Mouse (Mus musculus) kidney, postnatal 25 days (tissue): Measurements from ENCODE around the gene Amacr.
"Not testable (repeated sequence)": the region's sequence is repeated elsewhere in the genome, so short reads cannot be mapped to it uniquely, and the experiment has no call there.

Experiments used
- DNase-seq, 2 experiments: peaks; one replicate each; pipeline ENCODE4 v3.0.0; 2021; ENCODE audit warnings: mixed read lengths in 2 of 2

The Amacr gene

DNA sequence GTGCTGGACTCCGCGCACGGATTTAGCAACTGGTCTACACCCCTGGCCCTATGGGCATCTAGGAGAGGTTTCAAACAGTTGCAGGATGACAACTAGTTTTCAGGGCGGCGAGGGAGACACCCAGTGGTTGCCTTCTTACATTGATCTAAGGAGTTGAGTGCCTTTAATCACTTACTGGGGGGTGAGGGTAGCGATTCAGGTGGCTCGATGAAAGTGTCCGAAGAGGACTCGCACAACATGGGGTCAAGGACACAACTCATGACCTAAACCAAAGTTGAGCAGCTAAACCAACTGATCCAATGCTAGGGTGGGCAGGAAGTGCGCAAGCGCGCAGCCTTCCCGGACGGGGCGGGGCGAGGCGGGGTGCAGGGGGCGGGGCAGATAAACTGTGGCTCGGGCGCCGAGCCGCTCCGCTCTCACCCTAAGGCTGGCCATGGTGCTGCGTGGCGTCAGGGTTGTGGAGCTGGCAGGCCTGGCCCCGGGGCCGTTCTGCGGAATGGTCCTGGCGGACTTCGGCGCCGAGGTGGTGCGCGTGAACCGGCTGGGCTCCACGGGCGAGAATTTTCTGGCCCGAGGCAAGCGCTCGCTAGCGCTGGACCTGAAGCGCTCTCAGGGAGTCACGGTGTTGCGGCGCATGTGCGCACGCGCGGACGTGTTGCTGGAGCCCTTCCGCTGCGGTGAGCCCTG, at the start of gene Amacr:
Amacr (plus strand) TSS at position 380 of the 687 bp plus-strand sequence.
- DNase-seq, result peak; percentile 89 to 94

DNA sequence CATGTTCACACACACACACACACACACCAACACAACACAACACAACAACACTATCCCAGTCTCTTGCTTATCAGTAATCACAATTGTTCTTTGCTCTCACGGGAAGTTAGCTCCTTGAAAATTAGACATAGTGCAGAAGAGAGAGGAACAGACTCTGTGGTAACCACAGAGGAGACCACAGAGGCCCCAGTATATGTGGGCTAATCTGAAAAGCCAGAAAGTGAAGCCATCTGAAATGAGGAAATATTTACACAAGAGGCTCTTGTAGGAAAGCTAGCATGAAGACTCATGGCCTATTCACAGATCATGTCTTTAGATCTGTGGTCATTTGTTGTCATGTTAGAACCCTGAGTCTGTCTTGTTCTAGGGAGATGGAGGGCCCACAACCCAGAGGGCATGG, 47.6 kb upstream of the Amacr start:
- no peak for DNase-seq

DNA sequence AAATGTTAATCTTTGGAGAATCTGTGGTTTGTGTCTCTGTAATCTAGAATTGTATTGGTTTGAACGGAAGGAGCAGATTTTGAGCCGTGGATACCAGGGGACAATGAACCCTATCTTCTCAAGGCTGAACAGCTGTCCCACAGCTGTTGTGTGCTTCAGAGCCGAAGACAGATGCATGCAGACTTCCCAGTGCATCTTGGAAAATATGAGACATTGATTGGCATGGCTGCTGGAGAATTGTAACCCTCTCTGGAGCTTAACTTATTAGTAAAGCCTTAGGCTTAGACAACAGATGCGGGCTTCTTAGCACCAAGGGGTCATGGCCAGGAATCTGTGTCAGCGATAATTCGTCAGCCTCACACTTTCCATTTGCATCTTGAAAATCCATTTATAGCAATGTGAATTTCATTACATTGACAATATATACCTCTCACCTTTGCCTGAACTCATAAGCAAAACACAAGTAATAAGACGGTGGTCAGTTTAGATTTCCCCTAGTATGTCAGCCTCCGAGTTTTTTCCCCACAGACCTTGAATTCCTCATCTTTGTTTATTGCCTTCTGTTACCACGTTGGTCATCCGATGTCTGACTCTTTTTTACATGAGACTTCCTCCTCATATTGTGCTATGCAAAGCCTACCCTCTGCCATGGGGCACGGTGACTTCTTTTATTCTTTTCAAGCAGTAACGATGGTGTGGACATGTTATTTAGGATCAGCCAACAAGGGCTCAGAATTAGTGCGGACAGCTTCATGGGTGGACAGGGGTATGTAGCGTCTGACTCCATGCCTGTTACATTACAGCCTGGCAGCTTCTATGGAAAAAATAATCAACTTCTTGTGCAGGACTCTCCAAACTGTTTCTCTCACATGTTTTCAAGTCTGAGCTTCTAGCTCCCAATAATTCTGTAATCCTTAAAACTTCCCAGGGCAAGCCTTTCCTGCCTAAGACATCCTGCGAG, 41.1 kb upstream of the Amacr start:
- DNase-seq, result no peak

DNA sequence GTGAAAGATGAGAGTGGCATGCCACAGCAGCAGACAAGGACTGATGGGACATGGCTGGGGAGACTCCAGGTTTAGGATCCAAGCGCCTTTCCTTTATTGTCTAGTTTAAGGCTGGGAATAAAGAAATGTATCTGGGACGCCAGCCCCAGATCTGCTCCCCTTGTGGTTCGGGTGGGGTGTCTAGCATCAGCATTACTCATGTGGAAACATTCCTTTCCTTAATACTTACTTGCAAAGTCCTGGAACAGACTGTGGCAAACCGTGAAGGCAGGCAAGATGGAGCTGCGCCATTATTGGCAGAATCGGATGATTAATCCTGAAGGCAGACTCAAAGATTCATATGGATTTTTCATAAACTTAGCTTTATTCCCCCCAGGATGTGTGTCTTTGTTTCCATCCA, 39.7 kb upstream of the Amacr start:
- no peak for DNase-seq

DNA sequence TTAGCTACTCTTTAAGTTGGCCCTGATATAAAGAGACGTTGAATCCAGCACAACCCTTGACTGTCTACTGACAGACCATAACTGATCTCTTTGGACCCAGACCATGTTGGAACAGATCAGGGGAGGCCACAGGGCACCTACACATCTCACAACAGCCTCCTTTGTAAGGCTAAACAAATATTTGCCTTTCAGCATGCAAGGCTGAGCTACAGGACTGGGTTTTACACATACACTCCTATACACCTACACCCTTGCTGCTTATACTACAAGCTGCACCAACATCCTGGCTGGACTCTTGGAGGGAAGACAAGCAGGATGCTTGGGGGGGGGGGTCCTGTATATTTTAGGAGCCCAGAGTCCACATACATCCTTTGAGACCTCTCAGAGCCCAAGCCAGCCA, 33.7 kb upstream of the Amacr start:
- DNase-seq, result no peak

DNA sequence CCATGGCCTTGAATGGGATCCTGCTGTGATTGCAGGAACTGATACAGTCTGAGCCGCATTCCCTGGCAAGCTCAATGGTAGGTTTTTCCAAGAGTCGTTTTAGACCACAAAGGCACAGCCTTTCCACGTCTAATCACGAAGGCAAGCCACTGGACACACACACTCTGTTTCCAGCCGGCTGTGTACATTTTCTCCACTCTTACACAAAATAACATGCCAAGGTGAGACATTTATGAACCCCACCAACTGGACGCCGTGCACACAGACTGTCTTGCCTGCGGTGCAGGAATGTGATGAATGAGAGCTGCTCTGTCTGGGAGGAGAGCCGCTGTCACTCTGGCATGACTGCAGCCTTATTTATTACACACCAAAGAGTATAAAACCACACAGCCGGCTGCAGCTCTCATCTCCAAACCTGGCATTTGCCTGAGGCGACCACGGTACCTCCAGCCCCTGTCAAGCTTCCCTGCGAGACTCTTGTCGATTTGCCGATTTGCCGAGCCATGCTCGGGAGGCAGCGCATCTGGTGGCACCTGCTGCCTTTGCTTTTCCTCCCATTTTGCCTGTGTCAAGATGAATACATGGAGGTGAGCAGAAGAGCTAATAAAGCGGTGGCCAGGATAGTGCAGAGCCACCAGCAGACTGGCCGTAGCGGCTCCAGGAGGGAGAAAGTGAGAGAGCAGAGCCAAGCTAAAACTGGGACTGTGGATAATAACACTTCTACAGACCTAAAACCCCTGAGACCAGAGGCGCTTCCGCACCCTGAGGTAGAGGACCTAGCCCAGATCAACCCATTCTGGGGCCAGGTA, 29.4 kb upstream of the Amacr start, which contains the start of gene C1qtnf3:
C1qtnf3 (plus strand) TSS at position 382 of the 809 bp plus-strand sequence.
- DNase-seq, result peak; percentile 32 to 41

DNA sequence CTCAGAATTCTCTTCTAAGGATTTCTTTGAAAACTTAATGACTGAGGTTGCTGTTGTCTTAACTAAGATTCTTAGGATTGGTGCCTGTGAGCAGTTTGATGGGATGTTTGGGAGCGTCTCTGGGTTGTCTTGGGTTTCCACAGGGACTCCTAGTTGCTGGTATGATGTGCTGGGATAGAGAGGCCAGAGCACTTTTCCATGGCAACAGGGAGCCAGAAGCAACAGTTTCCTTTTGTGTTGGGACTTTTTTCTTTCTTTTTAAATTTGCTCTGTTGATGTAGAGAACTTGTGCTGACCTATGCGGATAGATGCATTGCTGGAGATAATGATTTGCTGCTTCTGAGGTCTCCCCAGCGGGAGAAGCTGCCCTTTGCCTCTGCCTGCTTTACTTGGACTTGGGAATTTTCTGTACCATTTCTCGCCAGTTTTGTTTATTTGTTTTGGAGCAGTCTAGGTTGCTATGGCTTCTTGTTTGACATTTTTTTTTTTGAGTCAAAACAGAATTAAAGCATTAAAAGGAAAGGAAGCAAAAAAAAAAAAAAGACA, 28.7 kb upstream of the Amacr start:
- DNase-seq, result peak; percentile 31 to 72

DNA sequence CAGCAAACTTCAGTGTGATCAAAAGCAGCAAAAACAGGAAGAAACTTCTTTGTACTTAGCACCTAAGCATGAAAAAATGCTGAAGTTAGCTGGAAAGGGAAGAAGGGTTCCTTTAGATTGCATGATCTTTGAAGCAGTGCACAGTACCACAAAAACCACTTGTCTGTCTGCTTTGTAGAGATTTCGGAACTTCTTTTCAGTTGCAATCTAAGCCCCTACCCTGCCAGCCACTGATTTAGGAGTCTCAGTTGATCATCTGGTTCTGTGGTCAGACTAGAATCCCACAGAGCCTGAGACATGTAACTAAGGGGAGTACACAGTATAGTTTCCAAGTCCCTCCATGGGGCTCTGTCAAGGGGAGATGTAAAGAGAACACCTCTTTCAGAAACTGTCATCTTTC, 28.1 kb upstream of the Amacr start:
- DNase-seq, result no peak

DNA sequence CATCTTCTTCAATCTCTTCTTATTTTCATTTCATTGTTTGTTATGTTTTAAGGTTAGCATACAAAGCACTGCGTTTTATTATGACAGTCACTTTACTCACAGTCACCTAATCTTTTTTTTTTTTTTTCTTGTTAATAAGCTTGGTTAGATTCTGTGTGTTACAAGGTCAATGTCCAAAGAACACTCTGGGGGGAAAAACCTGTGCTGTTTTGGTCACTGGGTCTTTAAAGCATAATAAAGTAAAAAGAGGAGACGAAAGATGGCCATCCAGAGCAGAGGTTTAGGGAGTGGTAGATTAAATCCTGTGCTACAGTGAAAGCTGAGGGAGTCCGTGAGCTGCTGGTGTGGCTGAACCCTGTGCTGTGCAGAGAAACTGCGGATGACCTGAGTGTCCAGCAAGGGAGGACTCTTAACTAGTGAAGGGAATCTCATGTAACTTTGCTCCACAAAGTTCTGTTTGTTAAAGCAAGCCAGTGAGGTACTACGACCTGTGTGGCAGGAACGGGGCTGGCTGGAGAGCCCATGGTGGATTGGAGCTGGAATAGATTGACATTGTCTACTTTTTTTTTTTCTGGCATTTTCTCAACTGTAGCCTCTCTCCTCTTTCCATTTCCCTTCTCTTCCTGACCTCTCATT, 27.1 kb upstream of the Amacr start:
- peak; percentile 23 to 43 for DNase-seq

DNA sequence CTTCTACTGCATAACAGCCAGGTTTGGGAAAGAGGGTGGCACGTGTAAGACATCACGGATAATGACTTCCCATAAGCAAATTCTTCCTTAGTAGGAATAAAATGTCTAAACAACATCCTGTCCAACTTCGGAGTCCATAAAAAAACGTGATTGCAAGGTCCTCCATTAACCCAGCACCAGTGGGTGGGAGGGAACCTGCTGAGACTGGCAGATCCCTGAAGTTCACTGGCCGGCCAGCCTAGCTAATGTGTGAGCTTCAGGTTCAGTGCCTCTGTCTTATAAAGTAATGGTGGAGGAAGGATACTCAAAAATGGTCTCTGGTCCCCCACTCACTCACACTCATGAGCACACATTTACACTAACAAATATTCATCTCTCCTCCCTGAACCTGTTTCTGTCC, 26.4 kb upstream of the Amacr start:
- peak; percentile 66 to 87 for DNase-seq

DNA sequence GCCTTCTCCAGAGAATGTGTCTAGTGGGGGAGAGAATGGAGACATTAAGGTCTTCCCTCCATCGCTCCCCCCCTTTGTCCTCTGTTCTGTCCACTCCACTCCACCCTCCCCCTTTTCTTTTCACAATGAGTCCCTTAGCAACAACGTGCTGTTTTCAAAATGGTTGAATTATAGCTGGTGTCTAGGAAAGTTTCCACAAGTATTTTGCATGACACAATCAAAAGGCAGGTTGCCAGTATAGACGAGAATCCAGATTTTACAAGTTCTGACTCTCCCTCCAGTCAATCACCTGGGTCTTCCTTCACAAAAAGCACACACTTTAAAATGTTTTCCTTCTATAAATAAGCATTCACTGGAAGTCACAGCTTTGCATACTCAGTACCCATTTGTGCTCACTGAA, 24.9 kb upstream of the Amacr start:
- no peak for DNase-seq

DNA sequence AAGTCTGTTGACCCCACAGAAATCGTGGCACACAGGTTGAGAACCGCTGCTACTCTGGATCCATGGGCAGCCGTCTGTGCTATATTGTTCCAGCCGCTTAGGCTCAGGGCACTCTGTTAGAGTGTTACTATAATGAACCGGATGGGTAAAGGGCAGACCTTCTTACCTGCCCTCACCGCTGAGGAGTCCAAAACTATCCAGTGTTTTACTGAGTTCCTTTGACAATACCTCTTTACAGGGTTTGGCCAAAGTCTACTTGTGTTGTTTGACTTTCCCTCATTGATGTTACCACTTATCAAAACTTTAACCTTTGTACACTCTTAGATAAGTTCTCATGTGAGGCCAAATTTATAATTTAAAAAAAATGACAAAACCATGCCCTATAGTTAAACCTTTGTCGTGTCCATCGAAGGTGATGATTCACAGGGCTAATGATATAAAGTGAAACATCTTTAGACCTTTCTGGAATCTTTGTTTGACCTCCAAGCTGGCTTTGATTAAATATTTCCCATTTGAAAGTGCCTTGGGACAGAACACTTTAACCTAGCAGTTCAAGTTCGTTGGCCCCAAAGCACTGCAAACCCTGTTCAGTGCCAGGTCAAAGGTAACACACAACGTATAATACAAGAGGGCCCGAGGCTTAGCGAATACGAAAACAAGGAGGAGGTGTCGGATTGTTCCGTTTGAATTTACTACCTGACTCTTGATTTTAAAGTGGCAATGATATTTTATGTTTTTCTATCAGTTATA, 22.1 kb upstream of the Amacr start:
- DNase-seq, result peak; percentile 37 to 70

DNA sequence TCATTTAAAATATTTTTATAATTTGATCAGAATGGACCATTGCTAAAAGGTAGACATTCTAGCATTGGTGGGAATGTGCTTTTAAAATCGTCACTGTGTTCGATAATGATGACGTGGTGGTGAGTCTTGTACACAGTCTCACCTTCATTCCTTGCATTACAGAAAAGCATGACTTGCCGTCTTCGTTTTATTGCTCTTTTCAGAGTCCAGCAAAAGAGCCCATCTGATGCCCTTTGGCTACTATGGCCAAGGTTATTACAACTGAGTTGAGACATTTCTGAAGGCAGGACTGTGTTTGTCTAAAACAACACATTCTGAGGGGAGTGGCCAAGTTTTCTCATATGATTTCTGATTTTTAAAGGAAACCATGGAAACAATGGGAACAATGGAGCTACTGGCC, 21.3 kb upstream of the Amacr start:
- DNase-seq, result no peak

DNA sequence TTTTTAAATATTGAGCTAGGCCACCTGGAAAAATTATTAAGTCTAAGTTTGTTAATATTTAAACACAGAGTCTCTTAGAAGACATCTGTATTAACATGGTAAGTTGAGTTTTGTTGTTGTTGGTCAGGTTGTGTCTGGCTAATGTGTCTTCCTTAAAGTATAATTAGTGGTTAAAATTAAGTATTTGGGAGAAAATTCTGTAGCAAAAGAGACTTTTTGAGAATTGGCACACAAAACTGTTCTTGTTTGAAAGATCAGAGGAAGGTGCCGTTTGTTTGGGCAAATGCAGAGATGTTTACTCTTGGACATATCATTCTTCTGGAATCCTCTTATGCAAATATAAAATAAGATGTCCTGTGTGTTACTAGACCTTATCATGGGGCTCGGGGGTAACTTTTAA, 19.0 kb upstream of the Amacr start:
- DNase-seq, result no peak

DNA sequence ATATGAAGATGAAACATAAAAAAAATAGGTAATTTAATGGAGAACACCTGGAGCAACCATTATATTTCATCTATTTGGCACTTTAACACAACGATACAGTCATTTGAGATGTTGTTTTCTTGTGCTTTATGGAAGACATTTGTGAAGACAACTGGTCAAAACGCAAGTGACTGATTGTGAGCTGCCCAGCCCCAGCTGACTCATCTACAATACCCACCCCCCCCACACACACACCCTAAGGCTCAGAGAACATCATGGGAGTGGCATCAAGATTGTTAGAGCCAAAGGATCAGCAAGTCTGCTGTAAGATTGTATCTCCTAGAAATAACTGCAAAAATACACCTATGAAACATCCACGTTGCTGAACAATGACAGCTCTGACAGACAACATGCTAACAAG, 12.1 kb upstream of the Amacr start:
- no peak for DNase-seq

DNA sequence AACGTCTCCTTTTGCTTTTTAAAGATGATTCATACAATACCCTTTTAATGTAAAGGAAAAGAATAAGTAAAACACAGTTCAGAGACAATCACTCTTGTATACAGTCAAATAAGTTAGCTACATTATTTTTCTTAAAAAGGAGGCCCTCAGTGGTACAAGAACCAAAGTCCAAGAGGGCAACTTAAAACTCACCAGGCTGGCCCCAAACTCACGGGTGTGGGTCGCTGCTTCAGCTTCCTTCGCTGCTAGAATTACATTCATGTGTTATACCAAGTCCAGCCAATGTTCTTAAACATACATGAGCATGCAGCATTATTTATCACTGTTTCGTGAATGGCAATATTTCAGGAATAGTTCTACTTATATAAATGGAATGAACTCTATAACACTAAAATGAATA, 10.8 kb upstream of the Amacr start:
- peak; percentile 39 to 58 for DNase-seq

DNA sequence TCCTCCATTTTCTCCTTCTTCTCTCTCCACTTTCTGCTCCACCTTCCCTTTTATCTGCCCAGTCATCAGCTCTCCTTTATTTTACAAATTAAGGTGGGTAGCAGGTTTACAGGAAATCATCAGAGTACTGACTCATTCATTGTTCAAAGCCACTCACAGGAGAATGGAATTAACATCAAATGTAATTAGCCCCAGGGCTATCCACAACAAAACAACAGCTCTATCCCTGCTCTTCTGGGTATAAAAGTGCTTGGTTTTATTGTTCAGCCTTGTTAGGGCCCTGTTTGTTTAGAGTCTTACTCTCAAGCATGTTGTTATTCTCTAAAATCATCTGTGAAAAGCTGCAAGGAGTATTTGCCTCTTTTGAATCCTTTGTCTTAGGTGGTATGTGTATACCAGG, 4.4 kb upstream of the Amacr start:
- no peak for DNase-seq

DNA sequence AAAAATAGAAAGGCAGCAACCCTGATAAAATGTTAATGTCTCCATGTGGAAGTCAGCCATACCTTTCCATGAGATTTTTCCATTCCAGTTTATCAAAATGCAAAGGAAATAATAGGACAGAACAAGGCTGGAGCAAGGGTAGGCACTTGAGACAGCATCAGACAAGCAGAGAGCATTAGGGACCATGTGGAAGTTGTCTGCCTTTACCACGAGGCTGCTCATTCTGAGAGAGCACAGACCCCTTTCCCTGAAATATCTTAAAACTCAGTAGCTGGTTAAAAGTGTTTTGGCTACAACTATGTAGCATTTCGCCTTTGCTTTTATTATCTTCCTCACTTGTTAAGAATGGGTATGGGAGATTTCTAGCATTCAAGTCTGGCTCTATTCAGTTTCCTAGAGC, 844 bp upstream of the Amacr start:
- no peak for DNase-seq

DNA sequence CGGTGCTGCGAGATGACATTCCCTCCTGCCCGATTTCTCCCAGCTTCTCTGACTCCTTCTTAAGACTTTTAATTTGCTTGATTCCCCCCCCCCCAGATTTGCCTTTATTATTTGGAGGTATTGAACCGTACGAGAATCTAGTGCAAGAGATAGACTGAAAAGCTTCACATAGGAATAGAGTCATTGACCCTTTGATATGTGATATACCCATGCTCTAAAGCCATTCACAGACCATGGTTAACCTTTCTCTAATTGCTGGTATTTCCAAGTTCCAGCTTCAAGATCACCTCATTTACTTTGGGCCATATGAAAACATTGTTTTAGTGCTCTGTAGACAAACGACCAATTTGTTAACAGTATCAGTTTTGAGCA, 494 bp downstream of the Amacr start:
- DNase-seq, result no peak

DNA sequence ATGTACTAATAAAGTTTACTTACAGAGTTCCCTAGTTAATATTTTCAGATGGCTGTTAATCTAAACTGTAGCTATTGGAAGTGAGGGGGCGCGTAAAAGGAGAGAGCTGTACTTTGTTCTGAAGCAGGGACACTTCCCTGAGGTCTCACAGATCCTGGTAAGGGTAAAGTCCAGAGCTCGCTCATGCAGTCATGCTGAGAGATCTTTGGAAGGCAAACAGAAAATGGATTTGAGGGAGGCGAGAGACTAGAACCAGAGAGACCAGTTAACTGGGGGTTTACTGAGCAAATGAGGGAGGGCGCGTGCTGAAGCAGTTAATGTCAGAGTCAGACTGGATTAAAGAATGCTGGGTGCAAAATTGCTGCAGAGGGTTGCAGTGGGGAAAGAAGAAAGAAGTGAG, 4.2 kb downstream of the Amacr start:
- DNase-seq, result peak; percentile 58 to 78

DNA sequence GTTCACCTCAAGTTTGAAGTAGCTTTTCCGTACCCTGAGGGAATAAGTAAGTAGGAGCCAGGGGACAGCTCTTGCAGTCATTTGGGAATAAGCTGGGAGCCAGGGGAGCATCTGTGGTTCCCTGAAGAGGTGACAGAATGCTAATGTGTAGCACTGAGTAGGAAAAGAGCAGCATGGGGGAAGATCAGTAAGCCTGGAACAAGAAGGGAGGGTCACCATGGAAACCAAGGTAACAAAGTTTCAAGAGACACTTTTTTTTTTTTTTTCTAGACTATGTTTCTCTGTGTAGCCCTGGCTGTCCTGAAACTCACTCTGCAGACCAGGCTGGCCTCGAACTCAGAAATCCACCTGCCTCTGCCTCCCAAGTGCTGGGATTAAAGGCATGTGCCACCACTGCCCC, 4.9 kb downstream of the Amacr start:
- not testable (repeated sequence) for DNase-seq

DNA sequence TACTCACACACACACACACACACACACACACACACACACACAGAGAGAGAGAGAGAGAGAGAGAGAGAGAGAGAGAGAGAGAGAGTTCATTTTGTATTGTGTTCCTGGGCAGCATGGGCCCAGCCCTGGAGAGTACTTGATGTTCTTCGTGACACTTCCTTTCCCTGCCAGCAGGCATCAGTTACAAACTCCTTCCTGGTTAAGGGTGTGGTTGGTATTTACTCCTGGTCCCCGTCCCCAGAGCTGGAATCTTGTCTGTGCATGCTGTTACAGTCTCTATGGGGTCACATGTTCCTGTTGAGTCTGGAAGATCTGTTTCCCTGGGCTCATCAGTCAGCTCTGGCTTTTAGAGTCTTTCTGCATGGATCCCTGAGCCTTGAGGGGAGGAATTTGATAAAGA, 8.9 kb downstream of the Amacr start:
- DNase-seq, result no peak
